Mouse (Mus musculus): ENCODE measurements around the gene Pard3.

Pard3 gene

DNA sequence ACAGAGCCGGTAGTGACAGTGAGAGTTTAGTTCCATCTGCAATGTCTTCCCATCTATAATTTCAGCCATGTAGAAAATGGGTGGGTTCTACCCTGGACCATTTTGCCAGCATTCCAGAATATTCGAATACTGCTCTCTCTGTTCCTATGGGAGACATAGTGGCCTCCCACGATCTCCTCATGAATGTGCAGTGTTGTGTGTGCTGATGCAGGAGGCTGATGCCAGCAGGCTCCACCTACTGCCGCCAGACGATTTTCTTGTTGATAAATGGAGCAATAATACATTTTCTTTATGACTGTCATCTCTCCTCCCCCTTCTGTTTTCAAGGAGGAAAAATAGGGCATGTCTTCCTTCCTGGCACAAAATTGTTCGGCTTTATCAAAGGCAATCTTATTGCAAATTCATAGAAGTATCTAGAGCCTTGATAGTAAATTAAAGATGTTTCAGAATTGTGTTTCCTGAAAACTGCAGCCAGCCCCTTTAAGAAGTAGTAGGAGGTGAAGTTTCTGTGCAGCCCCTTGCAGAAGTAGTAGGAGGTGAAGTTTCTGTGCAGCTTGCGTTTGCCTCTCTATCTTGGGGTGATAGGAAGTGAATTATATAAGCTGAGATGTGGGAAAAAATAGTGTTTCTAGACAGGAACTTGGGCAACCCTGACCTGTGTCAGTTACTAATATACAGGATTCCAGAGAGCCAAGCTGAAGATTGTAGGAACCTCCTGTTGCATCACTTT lies 545.0 kb downstream of the Pard3 start:
- CTCF ChIA-PET, result no interaction called here

- CTCF ChIA-PET, result no interaction called here
These were observed 545.6 kb downstream of the Pard3 start for GRCm38 (mm10) chr8:127609316-127609715.

DNA sequence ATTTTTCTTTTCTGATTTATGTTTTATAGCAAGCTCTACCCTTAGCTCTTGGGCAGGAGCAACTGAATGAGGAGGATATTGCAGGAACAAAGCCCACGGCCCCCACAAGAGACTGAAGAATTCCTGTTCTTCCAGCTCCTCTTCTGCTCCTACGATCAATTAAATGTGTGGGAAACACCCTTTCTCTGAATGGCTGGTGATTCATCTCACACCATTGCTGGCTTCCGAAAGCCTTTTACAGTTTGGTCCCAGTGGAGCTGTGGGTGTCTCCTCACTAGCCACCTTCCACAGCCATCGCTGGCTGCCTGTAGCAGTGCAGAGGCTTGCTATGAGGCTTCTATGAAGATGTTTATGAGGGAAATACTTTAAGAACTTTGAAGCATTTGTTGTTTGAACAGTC lies 550.5 kb downstream of the Pard3 start:
- CTCF ChIA-PET, result no interaction called here

DNA sequence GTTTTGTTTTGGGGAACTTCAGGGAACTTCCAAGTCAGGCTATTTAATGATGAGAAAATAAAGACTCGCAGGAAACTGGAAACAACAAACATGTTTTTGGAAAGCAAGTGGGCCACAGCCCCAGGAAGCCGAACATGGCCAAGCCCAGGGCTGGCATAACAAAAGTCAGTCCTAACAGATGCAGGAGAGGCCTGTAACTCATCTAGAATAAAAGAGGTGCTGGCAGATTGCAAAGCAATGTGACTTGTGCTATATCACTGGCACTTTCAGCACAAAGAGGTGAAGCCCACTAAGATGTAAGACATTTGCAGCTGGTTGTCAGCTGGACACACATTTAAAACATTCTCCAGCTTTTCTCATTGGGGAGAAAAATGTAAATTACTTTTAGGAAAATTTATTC lies 553.0 kb downstream of the Pard3 start:
- CTCF ChIA-PET, result no interaction called here

DNA sequence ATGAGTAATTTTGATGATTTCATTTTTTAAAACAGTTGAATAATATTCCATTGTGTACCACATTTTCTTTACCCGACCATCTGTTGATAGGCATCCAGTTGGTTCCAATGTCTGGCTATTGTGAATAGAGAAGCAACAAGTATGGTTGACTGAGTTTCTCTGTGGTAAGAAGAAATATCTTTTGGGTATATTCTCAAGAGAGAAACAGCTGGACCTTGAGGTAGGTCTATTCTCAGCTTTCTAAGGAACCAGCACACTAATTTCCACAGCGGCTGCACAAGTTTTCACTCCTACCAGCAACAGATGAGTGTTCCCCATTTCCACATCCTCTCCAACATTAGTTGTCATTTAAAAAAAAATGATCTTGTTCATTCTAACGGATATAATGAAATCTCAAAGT lies 558.4 kb downstream of the Pard3 start:
- CTCF ChIA-PET, result no interaction called here

GRCm38 (mm10) chr8:127638232-127639087 lies 574.8 kb downstream of the Pard3 start:
- CTCF ChIA-PET, result no interaction called here

DNA sequence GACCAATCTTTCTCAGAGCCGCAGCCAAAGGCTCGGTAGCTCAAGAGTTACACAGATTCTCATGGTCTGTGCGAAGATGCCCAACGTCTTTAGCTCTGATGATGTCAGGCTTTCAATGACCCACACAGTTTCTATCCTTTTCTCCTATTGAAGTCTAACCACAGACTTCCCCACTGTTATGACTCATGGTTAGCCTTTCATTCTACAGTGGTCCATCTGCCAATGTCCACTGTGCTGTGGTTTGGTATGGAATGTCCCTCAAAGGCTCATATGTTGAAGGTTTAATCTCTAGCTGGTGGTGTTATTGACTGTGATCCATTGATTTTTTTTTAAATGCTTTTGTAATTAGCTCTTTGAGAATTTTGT lies 575.4 kb downstream of the Pard3 start:
- CTCF ChIA-PET, result no interaction called here

- CTCF ChIA-PET, result no interaction called here
These were observed 591.9 kb downstream of the Pard3 start for GRCm38 (mm10) chr8:127655559-127655958.
